Mouse (Mus musculus): Measurements from ENCODE around the gene Serpinb1b.

DNA sequence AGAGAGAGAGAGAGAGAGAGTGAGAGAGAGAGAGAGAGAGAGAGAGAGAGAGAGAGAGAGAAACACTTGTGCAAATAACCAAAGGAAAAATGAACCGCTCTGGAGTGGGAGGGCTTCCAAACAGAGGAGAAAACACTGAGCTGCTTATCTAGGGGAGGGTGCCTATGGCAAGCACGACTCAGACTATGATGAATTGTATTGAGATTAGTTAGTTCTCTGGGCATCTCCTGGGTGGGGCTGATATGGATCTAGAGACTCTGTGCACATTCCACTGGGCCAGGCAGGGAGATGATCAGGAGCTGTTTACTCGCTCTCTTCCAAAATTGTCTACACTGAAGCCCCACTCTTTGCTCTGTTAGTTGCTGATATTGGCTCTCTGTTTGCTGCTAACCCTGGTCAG is 26.7 kb upstream of the Serpinb1b start:
- TF ChIP-seq POLR2A (IDR thresholded peaks at IDR 0.05; ENCODE audit: insufficient read length, low read depth), result no peak
- no peak for TF ChIP-seq USF1 (IDR thresholded peaks at IDR 0.05; ENCODE audit: low read depth)
- no peak for TF ChIP-seq MAX (IDR thresholded peaks at IDR 0.05; ENCODE audit: low read depth)
- no peak for TF ChIP-seq E2F4 (IDR thresholded peaks at IDR 0.05; ENCODE audit: insufficient read depth)
- no peak for TF ChIP-seq CEBPB (IDR thresholded peaks at IDR 0.05; ENCODE audit: insufficient read depth, poor library complexity, severe bottlenecking)
- no peak for TF ChIP-seq POLR2AphosphoS2 (IDR thresholded peaks at IDR 0.05; ENCODE audit: insufficient read length, low read depth)
- TF ChIP-seq TCF3 (IDR thresholded peaks at IDR 0.05; ENCODE audit: insufficient read length, low read depth), result no peak
- TF ChIP-seq TCF12 (IDR thresholded peaks at IDR 0.05; ENCODE audit: insufficient read depth, poor library complexity, severe bottlenecking), result no peak
- TF ChIP-seq MYOD1 (IDR thresholded peaks at IDR 0.05; ENCODE audit: control insufficient read depth in 1 of 3, insufficient read length in 2 of 3, low read depth in 2 of 3), result no peak
- no peak for TF ChIP-seq MYOG (IDR thresholded peaks at IDR 0.05; ENCODE audit: control insufficient read depth in 1 of 3, insufficient read depth in 1 of 3, insufficient read length in 2 of 3, low read depth in 2 of 3)
- TF ChIP-seq SRF (IDR thresholded peaks at IDR 0.05; ENCODE audit: control insufficient read depth, insufficient read length, low read depth), result no peak
- no peak for TF ChIP-seq REST (IDR thresholded peaks at IDR 0.05; ENCODE audit: insufficient read depth, insufficient read length)
